Mouse (Mus musculus) 3T3-L1 (cell line): ENCODE data around the gene Arl13b.

ENCODE experiments used
- DNase-seq: peaks from one replicate; pipeline ENCODE4 v3.0.0-alpha.2; 2015; ENCODE audit warnings: low read depth, low spot score

Arl13b gene

DNA sequence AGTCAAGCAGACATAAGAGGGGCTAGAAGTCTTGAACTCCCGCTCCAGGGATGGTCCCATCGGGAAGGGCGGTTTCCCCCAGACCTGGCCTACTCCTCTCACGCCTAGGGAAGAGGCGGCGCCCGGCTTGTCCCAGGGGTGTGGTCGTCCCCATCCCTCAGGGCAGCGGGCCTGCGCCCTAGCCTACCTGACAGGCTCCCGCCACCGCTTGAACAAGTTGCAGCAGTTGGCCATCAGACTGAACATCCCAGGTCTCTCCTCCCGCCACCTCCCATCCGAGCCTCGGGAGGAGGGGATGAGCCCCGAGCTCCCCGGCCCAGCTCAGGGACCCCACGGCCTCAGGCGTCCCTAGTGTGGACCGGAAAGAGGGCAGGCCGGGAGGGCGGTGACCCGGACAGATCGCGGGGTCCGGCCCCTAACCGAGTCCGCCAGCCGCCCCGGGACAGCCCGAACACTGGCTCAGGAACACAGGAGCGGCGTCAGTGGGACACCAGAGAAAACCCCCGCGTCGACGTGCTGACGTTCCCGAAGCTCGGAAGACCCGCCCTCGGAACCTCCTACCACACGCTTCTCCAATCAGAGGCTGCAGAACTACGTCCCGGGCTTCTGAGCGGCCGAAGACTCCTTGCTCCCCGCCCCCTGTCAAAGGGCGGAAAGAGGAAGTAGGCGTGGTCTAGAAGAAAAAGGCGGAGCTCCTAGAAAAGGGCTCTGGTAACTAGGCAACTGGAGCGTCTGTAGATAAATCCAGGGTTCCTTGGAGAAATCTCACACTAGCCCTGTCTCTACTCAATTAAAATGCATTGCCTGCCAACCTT is at the start of gene Arl13b:
Gene Arl13b (minus strand): TSS at position 543 of the 815 bp plus-strand sequence.
- DNase-seq: peak; percentile 100

DNA sequence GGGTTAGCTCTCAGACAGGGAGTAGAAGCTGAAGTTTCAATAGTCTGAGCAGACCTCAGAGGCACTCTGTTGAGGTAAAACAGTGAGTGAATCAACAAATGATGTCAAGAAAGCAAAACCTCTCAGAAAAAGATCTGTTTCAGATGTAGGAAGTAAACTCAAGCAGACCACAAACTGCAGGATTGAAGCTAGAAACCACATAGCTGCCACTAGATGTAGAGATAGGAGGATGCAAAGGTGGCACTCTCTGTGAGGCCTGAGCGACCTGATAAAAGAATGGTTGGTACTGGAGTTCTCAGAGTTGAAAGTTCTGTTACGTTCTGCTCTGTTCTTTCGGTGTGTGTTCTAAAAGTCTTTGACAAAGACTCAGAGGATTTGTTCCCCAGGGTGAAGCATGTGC is 49.0 kb upstream of the Arl13b start:
- DNase-seq: no peak

GRCm38 (mm10) chr16:62874065-62874464 is 27.2 kb upstream of the Arl13b start:
- DNase-seq: no peak

- DNase-seq: no peak
Measured at GRCm38 (mm10) chr16:62873180-62873579, 26.3 kb upstream of the Arl13b start.

GRCm38 (mm10) chr16:62872688-62873117 is 25.9 kb upstream of the Arl13b start:
- DNase-seq: no peak

DNA sequence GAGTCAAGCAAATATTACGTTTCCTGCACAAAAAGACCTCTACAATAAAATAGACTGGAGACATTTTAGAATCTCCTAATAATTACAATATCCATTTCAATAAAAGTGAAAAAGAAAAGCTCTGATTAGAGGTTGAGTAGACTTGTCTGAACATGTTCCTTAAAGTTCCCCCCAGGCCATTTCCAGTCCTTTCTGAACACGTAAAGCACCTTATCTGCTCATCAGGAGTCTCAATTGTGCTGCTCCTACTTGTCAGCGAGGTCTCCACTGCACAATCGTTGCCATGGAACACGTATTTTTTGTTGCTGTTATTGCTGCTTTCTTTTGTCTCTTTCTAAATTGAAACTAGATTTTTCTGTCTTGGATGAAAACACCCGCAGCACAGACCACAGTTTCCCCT is 14.6 kb upstream of the Arl13b start:
- no peak for DNase-seq

GRCm38 (mm10) chr16:62860140-62860539 is 13.3 kb upstream of the Arl13b start:
- DNase-seq: no peak

GRCm38 (mm10) chr16:62858018-62858417 is 11.2 kb upstream of the Arl13b start:
- DNase-seq: peak; percentile 76

DNA sequence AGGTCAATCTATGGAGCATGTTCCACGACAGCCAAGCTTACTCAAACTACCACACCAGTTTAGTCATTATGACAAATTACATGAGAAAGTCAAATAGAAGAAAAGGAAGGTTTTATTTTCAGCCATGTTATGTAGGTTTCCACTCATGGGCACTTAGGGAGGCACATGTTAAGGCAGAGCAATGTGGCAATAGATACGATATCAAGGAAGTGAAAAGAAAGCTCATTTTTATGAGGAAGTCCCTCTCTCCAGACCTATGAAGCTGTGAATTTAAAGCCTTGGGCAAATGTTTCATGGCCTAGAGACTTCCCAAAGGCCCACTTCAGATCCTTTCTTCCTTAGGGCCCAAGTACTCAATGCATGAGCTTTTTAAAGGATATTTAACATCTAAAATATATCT is 10.7 kb upstream of the Arl13b start:
- DNase-seq: no peak

- DNase-seq: no peak
Measured at GRCm38 (mm10) chr16:62856273-62856672, 9.4 kb upstream of the Arl13b start.

DNA sequence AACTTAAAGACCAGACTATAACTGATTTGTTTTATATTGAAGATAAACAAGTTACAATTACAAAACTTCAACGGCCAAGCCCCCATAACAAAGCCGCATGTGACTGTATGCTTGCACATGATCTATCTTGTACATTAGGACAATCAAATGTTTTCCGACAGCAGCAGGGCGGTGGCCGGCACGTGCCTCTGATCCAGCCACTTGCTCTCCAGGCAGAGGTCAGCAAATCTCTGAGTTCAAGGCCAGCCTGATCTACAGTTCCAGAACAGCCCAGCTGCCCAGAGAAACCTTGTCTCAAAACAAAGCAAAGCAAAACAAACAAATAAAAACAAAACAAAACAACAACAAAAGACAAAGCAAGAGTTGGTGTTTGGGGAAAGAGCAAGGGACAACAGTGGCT is 8.5 kb upstream of the Arl13b start:
- DNase-seq: no peak

DNA sequence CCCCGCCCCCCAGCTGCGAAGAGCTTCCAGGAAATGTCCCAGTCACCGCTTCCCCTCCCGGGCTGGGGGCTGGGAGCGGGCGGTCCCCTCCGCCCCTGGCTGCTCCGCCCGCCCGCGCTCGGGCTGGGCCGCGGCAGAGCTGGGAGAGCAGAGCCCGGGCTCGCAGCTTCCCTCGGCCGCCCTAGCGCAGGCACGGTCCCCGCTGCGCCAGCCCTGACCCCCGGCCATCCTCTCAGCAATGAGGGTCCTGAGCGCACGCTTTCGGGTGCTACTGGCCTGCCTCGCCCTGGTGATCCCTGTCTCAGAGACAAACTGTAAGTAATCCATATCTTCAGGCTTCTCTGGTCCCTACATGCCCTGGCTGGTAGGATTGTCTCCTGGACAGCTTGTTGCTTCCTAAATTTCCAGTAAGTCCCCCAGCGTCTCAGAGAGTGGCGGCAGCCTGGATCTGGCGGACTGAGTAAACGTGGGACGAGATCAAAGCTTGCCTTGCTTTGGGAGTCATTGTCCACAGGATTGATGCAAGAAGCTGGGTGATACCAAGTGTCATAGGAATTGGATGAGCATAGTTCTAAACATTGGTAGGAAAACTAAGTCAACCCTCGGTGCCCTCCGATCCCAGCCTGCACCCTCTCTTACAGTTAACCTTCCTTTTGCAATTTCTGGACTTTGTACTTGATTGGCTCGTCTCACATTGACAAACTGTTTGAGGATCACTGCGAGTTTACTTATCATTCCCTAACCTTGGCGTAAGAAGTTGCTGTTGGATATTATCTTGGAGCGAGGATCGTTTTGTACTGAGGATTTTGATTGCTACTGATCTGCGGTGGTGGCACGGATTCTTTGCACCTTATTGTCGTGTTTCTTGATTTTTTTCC is 7.6 kb upstream of the Arl13b start, which contains the start of gene Pros1:
Gene Pros1 (plus strand): TSS at position 117 of the 878 bp plus-strand sequence.
- DNase-seq: peak; percentile 60

GRCm38 (mm10) chr16:62853611-62854126 is 6.8 kb upstream of the Arl13b start:
- peak; percentile 44 for DNase-seq

DNA sequence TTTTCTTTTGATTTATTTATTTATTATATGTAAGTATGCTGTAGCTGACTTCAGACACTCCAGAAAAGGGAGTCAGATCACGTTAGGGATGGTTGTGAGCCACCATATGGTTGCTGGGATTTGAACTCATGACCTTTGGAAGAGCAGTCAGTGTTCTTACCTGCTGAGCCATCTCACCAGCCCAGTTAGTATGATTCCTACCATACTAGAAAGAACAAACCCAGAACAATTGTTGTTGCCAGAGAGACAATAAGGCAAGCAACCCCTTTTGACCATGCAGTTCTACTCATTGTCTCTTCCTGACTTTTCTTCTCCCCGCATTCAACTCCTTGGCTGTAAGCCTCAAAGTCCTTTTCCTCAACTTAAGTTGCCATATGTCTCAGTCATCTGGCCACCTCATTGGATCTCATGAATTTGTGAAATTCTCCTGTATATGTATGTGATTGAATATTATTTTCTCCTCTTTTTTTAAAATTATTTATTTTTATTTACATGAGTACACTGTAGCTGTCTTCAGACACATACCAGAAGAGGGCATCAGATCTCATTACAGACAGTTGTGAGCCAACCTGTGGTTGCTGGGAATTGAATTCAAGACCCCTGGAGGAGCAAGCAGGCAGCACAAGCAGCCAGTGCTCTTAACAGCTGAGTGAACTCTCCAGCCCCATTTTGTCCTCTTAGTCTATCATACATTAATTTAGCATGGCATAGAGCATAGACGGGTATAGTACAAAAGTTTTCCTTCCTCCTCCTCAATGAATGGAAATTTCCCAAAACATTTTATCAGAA is 5.8 kb upstream of the Arl13b start:
- DNase-seq: peak; percentile 80

- DNase-seq: peak; percentile 42
Measured at GRCm38 (mm10) chr16:62845341-62845740, 1.5 kb downstream of the Arl13b start.

GRCm38 (mm10) chr16:62834016-62834735 is 12.7 kb downstream of the Arl13b start:
- DNase-seq: no peak

DNA sequence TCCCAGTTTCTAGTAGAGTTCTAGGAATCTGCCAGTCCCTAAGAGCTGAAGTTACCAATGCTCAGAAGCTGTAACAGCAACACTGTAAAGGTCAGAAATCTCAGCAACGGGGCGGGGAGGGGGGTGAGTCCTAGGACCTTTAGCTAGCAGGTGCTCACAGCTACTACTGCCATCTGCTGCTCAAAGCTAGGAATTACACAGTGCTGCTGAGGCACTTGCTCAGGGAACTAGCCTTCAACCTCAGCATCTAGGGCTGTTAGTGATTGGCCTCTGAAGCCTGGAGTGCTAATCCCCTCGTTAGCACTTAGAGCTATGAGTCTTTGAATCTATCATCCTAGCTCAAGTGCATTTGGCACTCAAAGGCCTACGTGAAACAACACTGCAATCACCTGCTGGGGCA is 14.4 kb downstream of the Arl13b start:
- peak; percentile 58 for DNase-seq

DNA sequence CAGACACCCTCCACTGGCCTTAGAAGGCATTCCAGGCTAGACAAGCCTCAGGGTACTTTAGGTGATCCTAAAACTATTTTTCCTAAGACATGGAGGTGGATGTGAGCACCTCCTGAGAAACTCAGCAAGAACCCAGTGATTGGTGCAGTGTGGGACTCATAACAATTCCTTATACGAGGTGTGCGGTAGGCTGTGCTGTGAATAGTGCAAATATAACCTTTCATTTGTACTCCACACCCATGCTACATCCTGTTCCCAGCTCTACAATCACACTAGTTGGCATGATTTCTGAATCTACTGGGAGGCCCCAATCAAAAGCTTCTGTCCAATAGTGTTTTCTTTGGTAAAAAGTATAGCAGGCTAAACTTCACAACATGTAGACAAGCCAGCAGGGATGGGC is 14.8 kb downstream of the Arl13b start:
- no peak for DNase-seq

GRCm38 (mm10) chr16:62826156-62827001 is 20.5 kb downstream of the Arl13b start:
- DNase-seq: peak; percentile 76

GRCm38 (mm10) chr16:62822472-62822871 is 24.4 kb downstream of the Arl13b start:
- DNase-seq: no peak
